Mouse (Mus musculus): Measurements from ENCODE around the gene Ndrg3. TPM values are rescaled to one million over a fixed set of nuclear protein-coding genes. Genes with fewer than 3 reads are reported as not detected.

Gene Ndrg3
- total and polyA plus RNA-seq, 3 experiments = 16.6 to 27.5 (median 21.8) TPM

DNA sequence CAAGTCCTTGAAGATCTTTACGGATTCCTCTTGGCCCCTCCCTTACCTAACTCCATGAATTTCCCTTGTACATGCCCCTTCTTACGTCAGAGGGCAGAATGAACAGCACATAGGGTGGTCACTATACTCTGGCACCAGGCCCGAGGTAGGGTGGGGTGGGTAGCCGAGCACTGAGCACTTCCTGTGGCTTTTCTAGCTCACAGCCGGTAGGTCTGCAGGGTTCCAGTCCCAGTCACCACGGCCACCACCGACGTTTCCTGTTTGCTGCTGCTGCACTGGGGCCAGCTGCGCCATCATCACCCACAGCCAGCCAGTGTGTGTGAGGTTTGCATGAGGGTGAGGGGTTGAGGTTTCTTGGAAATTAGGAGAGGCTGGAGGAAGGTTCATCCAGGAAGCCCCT lies 114.1 kb downstream of the Ndrg3 start:
- in situ Hi-C loops (cut with MboI; ENCODE audit: low pct_ligation_motif_present, low pct_unique_long_range_greater_than_20kb, low sequenced_read_pairs) (loop anchor here (5.0 to 25.0 kb wide), 2 partner anchors 120 to 210 kb away; partner anchors contain the start of genes Soga1 and Tldc2), dilution Hi-C loops (cut with MboI; ENCODE audit: extremely low pct_ligation_motif_present, extremely low pct_unique_long_range_greater_than_20kb, low sequenced_read_pairs) (no loop called here)
- no peak overlapping the region for H3K4me3 ChIP-seq (replicated peaks in 1 of 3; ENCODE audit: low read depth in 2 of 3, low read length in 2 of 3, poor library complexity in 1 of 3)
- H3K36me3 ChIP-seq (replicated peaks in 1 of 2; ENCODE audit: control insufficient read depth in 1 of 2, insufficient read depth in 1 of 2, low read length in 1 of 2) = peaks cover 18 to 32% of the 10 kb centered on the region in 2 experiments
- no peak overlapping the region for H3K9ac ChIP-seq (ENCODE audit: insufficient read depth, low read depth)
- H3K4me2 ChIP-seq (ENCODE audit: insufficient read depth, low read depth, poor library complexity, severe bottlenecking) = no peak overlapping the region
- no peaks in the 10 kb centered on the region for H3K27me3 ChIP-seq (replicated peaks)
- DNase-seq (ENCODE audit: extremely low read depth) = peak; percentile 34
- H3K4me1 ChIP-seq (ENCODE audit: control insufficient read depth in 1 of 2, insufficient read depth in 2 of 2) = peaks cover 7 to 32% of the 10 kb centered on the region in 2 experiments
- no peaks in the 10 kb centered on the region for H3K79me2 ChIP-seq (replicated peaks; ENCODE audit: control insufficient read depth, extremely low read depth, insufficient read depth, poor library complexity, severe bottlenecking)
- no peaks in the 10 kb centered on the region for H3K9me3 ChIP-seq (replicated peaks; ENCODE audit: low read length)
- no peak overlapping the region for H3K27ac ChIP-seq (ENCODE audit: insufficient read depth, low read depth)
- TF ChIP-seq GABPA (IDR thresholded peaks at IDR 0.05; ENCODE audit: insufficient replicate concordance, low read depth, low read length) (no peak), JUN (IDR thresholded peaks at IDR 0.05; ENCODE audit: insufficient read depth, low read depth, low read length) (no peak), IRF4 (IDR thresholded peaks at IDR 0.05; ENCODE audit: low read depth, low read length) (no peak), E2F4 (IDR thresholded peaks at IDR 0.05; ENCODE audit: insufficient replicate concordance, low read depth, low read length) (no peak), POLR2A (IDR thresholded peaks at IDR 0.05; ENCODE audit: low read depth, low read length) (no peak), ZMIZ1 (IDR thresholded peaks at IDR 0.05; ENCODE audit: low read depth, low read length) (no peak)

Other genes with a start within 250 kb of the Ndrg3 start
- gene Myl9, start 216.6 kb downstream of the Ndrg3 start, total RNA-seq (2012; rRNA removed) = not detected in 2 replicates
- not detected in 2 replicates for gene Myl9, start 216.6 kb downstream of the Ndrg3 start, total RNA-seq (2014; rRNA removed)
- not detected in 2 replicates for gene Myl9, start 216.6 kb downstream of the Ndrg3 start, polyA plus RNA-seq (2012; ENCODE audit: insufficient read length, low read depth)
- 10.4 and 12.2 TPM in 2 replicates for gene Tgif2, start 152.0 kb downstream of the Ndrg3 start, total RNA-seq (2012; rRNA removed)
- 10.3 TPM in 2 replicates for gene Tgif2, start 152.0 kb downstream of the Ndrg3 start, total RNA-seq (2014; rRNA removed)
- gene Tgif2, start 152.0 kb downstream of the Ndrg3 start, polyA plus RNA-seq (2012; ENCODE audit: insufficient read length, low read depth) = 11.1 and 11.3 TPM in 2 replicates
- 0.63 and 0.72 TPM in 2 replicates for gene 4930518I15Rik, start 134.1 kb downstream of the Ndrg3 start, total RNA-seq (2012; rRNA removed)
- gene 4930518I15Rik, start 134.1 kb downstream of the Ndrg3 start, total RNA-seq (2014; rRNA removed) = 0.35 and 0.51 TPM in 2 replicates
- gene 4930518I15Rik, start 134.1 kb downstream of the Ndrg3 start, polyA plus RNA-seq (2012; ENCODE audit: insufficient read length, low read depth) = 0.30 and 0.81 TPM in 2 replicates
- gene Rab5if, start 128.9 kb downstream of the Ndrg3 start, total RNA-seq (2012; rRNA removed) = 111 and 146 TPM in 2 replicates
- 182 and 186 TPM in 2 replicates for gene Rab5if, start 128.9 kb downstream of the Ndrg3 start, total RNA-seq (2014; rRNA removed)
- 174 and 205 TPM in 2 replicates for gene Rab5if, start 128.9 kb downstream of the Ndrg3 start, polyA plus RNA-seq (2012; ENCODE audit: insufficient read length, low read depth)
- 3.2 and 3.8 TPM in 2 replicates for gene Sla2, start 104.9 kb downstream of the Ndrg3 start, total RNA-seq (2012; rRNA removed)
- 0.49 and 1.1 TPM in 2 replicates for gene Sla2, start 104.9 kb downstream of the Ndrg3 start, total RNA-seq (2014; rRNA removed)
- gene Sla2, start 104.9 kb downstream of the Ndrg3 start, polyA plus RNA-seq (2012; ENCODE audit: insufficient read length, low read depth) = 1.4 and 1.9 TPM in 2 replicates
- gene Dsn1, start 15.1 kb upstream of the Ndrg3 start, total RNA-seq (2012; rRNA removed) = 23.2 and 23.4 TPM in 2 replicates
- 34.3 and 38.0 TPM in 2 replicates for gene Dsn1, start 15.1 kb upstream of the Ndrg3 start, total RNA-seq (2014; rRNA removed)
- gene Dsn1, start 15.1 kb upstream of the Ndrg3 start, polyA plus RNA-seq (2012; ENCODE audit: insufficient read length, low read depth) = 25.6 and 26.5 TPM in 2 replicates
- 1.0 and 2.0 TPM in 2 replicates for gene Soga1, start 87.2 kb upstream of the Ndrg3 start, total RNA-seq (2012; rRNA removed)
- 0.31 and 0.39 TPM in 2 replicates for gene Soga1, start 87.2 kb upstream of the Ndrg3 start, total RNA-seq (2014; rRNA removed)
- 1.8 and 2.0 TPM in 2 replicates for gene Soga1, start 87.2 kb upstream of the Ndrg3 start, polyA plus RNA-seq (2012; ENCODE audit: insufficient read length, low read depth)
- gene Tldc2, start 95.0 kb upstream of the Ndrg3 start, total RNA-seq (2012; rRNA removed) = not detected in 2 replicates
- gene Tldc2, start 95.0 kb upstream of the Ndrg3 start, total RNA-seq (2014; rRNA removed) = not detected in 2 replicates
- not detected in 2 replicates for gene Tldc2, start 95.0 kb upstream of the Ndrg3 start, polyA plus RNA-seq (2012; ENCODE audit: insufficient read length, low read depth)
- gene Samhd1, start 143.2 kb upstream of the Ndrg3 start, total RNA-seq (2012; rRNA removed) = 32.8 and 33.2 TPM in 2 replicates
- 67.9 and 79.7 TPM in 2 replicates for gene Samhd1, start 143.2 kb upstream of the Ndrg3 start, total RNA-seq (2014; rRNA removed)
- 79.5 and 81.1 TPM in 2 replicates for gene Samhd1, start 143.2 kb upstream of the Ndrg3 start, polyA plus RNA-seq (2012; ENCODE audit: insufficient read length, low read depth)
- gene Rbl1, start 212.5 kb upstream of the Ndrg3 start, total RNA-seq (2012; rRNA removed) = 14.9 and 16.0 TPM in 2 replicates
- 27.4 and 29.5 TPM in 2 replicates for gene Rbl1, start 212.5 kb upstream of the Ndrg3 start, total RNA-seq (2014; rRNA removed)
- 21.9 and 23.2 TPM in 2 replicates for gene Rbl1, start 212.5 kb upstream of the Ndrg3 start, polyA plus RNA-seq (2012; ENCODE audit: insufficient read length, low read depth)